Mouse (Mus musculus) embryonic facial prominence, embryonic 11.5 days (tissue): ENCODE measurements around the gene Hps4. TPM values are rescaled to one million over a fixed set of nuclear protein-coding genes. Genes with fewer than 3 reads are reported as not detected.

ENCODE experiments used
- ATAC-seq: fragments of 200-750 bp; cut with Nextera tagmentation; replicated peaks from 2 replicates; pipeline ENCODE4 v1.8.0; 2017; ENCODE audit warnings: low read depth; ENCODE audit not compliant: insufficient number of reproducible peaks, low FRiP score, low TSS enrichment
- DNase-seq: peaks from one replicate; pipeline ENCODE4 v3.0.0-alpha.2; 2015; ENCODE audit warnings: low spot score
- H3K27ac ChIP-seq: fragments of 300-500 bp; sonication (generic); replicated peaks from 2 replicates; pipeline ENCODE4 v1.5.1; 2014; ENCODE audit warnings: mild to moderate bottlenecking, low read depth, low read length, control low read depth
- H3K27me3 ChIP-seq: fragments of 300-500 bp; sonication (generic); 2 replicates; pipeline ENCODE4 v1.6.1; 2014; ENCODE audit warnings: mild to moderate bottlenecking, low read length, moderate library complexity, mixed read lengths; ENCODE audit not compliant: control insufficient read depth, insufficient read depth
- H3K36me3 ChIP-seq: fragments of 300-500 bp; sonication (generic); replicated peaks from 2 replicates; pipeline ENCODE4 v1.6.1; 2014; ENCODE audit warnings: low read depth, mild to moderate bottlenecking, low read length, moderate library complexity, mixed read lengths; ENCODE audit not compliant: control insufficient read depth, insufficient read depth
- H3K4me1 ChIP-seq: fragments of 300-500 bp; sonication (generic); 2 replicates; pipeline ENCODE4 v1.6.1; 2014; ENCODE audit warnings: low read length, mixed read lengths; ENCODE audit not compliant: control insufficient read depth, insufficient read depth
- H3K4me2 ChIP-seq: fragments of 300-500 bp; sonication (generic); 2 replicates; pipeline ENCODE4 v1.6.1; 2014; ENCODE audit warnings: low read depth, mild to moderate bottlenecking, control low read depth, low read length, moderate library complexity
- H3K4me3 ChIP-seq: fragments of 300-500 bp; sonication (generic); 2 replicates; pipeline ENCODE4 v1.5.1; 2014; ENCODE audit warnings: low read depth, low read length, control low read depth
- H3K9ac ChIP-seq: fragments of 300-500 bp; sonication (generic); replicated peaks from 2 replicates; pipeline ENCODE4 v1.6.1; 2014; ENCODE audit warnings: mild to moderate bottlenecking, control low read depth, low read length
- H3K9me3 ChIP-seq: fragments of 300-500 bp; sonication (generic); replicated peaks from 2 replicates; pipeline ENCODE4 v1.6.1; 2016; ENCODE audit warnings: mild to moderate bottlenecking, low read length, inconsistent platforms, mixed read lengths; ENCODE audit not compliant: control insufficient read depth
- WGBS: fragments of 180-500 bp; shearing (Covaris S2); extraction: QIAGEN DNeasy Blood & Tissue Kit; methylation state at CpG from one replicate; pipeline ENCODE4 v1.1.7; 2014; 5-methylcytosine and 5-hydroxymethylcytosine counted together
- polyA plus RNA-seq: library from polyadenylated mRNA; unstranded; fragments of >200 nt; fragmentation: Nextera tagmentation; extraction: Ambion mirVana; gene quantifications from 2 replicates; pipeline ENCODE4 v1.2.1, GENCODE M21; 2014

Gene Hps4
- polyA plus RNA-seq, 1 experiment from 2014 or later = 28.6 TPM

DNA sequence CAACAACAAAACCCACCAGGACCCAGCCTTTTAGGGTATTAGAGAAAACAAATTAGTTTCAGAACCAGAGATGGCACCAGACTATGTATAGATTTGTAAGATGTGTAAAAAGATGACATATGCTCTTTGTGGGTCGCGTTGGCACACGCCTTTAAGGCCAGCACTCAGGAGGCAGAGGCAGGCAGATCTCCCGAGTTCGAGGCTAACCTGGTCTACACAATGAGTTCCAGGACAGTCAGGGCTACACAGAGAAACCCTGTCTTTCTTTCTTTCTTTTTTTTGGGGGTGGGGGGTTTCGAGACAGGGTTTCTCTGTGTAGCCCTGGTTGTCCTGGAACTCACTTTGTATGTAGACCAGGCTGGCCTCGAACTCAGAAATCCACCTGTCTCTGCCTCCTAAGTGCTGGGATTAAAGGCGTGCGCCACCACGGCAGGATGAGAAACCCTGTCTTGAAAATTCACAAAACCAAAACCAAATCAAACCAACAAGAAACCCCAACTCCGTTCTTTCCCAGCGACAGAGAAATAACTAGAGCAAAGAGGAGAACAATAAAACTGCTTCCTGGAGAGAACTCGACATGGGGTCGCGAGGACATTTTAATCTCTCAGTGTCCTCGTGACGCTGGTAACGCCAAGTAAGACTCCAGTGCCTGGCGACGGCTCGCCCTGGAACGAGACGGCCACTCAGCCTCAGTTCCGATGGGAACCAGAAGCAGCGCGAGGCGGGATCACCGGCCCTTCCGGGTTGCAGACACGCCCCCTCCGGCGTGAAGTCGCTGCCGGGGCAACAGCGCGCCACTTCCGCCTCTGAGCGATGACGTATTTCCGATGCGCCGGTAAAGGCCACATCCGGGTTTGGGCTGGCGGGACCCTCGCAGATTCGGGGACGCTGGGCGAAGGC is 17.1 kb upstream of the Hps4 start, which contains the start of gene Tfip11:
Tfip11 (plus strand) TSS at position 813 of the 900 bp plus-strand sequence.
- no peaks in the 10 kb centered on the region for H3K27me3 ChIP-seq
- peak within 1 kb of the TSS; percentile 96 for H3K4me3 ChIP-seq
- no peak within 1 kb of the TSS for H3K27ac ChIP-seq
- DNase-seq = peak; percentile 97
- peak within 1 kb of the TSS; percentile 76 for H3K9ac ChIP-seq
- peak within 1 kb of the TSS; percentile 57 for H3K4me2 ChIP-seq
- 9% methylated on average over 48 of the region's 48 CpGs for WGBS
- ATAC-seq = peak; percentile 74
- H3K4me1 ChIP-seq = no peaks in the 10 kb centered on the region
- H3K9me3 ChIP-seq = no peaks in the 10 kb centered on the region
- H3K36me3 ChIP-seq = peaks cover 6% of the 10 kb centered on the region; the same call in 1 of the 2 replicates

DNA sequence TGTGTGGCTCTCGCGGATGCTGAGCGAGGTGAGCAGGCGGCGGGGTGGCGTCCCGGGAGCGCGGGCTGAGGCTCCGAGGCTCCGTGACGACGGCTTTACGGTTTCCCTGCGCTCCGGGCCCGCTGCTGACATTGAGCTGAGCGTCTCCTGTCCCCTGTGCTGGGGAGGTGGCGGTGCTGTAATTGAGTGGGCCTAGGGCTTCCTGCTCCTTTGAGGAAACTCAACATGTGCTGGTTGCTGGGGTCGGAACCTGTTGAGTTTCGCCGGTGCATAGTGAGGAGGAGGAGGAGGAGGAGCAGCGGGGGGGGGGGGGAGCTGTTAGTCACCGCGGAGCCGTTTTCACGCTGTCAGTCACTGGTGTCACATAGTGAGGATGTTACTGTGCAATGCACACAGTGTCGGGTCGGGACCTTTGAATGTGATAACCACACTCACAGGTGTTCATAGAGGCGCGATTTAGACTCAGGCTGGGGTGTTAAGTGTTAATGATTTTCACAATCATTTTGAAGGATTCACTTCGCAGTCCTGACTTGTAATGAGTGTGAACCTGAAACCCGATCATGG is 16.4 kb upstream of the Hps4 start:
- ATAC-seq = peak; percentile 57
- Histone ChIP-seq H3K36me3 (peaks cover 8% of the 10 kb centered on the region), H3K4me1 (no peaks in the 10 kb centered on the region), H3K4me3 (peak overlapping the region; percentile 96), H3K27ac (no peak overlapping the region), H3K9me3 (no peaks in the 10 kb centered on the region), H3K27me3 (no peaks in the 10 kb centered on the region), H3K9ac (peak overlapping the region; percentile 76), H3K4me2 (peak overlapping the region; percentile 57)
- no peak for DNase-seq
- WGBS = 1% methylated on average over 29 of the region's 33 CpGs

DNA sequence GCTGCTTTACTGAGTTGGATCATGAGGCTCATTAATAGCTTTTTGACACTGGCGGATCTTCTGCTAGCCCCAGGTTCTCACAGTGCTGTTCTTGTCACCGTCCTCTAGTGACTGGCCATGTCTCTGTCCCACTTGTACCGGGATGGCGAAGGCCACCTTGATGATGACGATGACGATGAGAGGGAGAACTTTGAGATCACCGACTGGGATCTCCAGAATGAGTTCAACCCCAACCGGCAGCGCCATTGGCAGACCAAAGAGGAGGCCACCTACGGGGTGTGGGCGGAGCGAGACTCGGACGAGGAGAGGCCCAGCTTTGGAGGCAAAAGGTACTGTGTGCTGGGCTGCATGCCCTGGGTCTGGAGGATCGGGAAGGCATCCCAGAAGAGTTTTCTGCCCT is 15.0 kb upstream of the Hps4 start:
- DNase-seq = no peak
- H3K36me3 ChIP-seq = peaks cover 8% of the 10 kb centered on the region

DNA sequence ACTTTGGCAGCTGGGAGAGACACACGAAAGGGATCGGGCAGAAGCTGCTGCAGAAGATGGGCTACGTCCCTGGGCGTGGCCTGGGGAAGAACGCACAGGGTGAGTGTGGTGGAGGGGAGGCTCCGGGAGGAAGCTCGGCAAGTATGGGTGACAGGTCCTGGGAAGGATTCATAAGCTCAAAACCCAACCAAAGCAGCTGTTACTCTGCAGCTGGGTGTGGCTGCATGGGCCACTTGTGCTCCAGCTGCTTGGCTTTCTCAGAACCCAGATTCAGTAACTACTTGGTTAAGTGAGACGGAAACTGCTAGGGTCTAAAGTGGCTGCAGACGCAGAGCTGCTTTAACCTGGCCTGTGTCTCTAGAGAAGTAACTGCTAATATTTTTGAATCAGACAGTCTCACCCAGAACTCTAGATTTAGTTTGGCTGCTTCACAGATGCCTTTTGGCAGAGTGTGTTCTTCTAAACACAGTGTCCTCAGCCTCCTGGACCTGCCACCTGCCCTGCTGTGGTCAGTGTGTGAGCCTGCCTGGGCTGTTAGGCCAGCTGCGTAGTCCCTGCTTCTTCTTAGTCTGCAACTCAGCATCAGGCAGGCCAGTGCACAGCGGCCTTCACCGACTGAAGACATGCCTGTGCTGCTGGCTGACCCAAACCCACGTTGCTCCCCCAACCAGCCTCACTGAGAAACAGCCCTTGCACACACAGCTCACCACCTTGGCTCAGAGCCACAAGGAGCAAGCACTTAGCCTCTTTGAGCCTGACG is 12.9 kb upstream of the Hps4 start:
- H3K27me3 ChIP-seq = no peaks in the 10 kb centered on the region
- ATAC-seq = no peak
- no peaks in the 10 kb centered on the region for H3K4me1 ChIP-seq
- DNase-seq = no peak
- H3K36me3 ChIP-seq = peaks cover 11% of the 10 kb centered on the region
- no peaks in the 10 kb centered on the region for H3K9me3 ChIP-seq
- WGBS = 91% methylated on average over 14 of the region's 14 CpGs
- H3K4me3 ChIP-seq = no peak overlapping the region
- H3K4me2 ChIP-seq = no peak overlapping the region
- no peak overlapping the region for H3K27ac ChIP-seq
- no peak overlapping the region for H3K9ac ChIP-seq

More for the DNA sequence above, 15.0 kb upstream of the Hps4 start:
- Histone ChIP-seq H3K27ac (no peak overlapping the region), H3K9ac (no peak overlapping the region), H3K4me3 (no peak overlapping the region), H3K9me3 (no peaks in the 10 kb centered on the region), H3K4me2 (no peak overlapping the region), H3K27me3 (no peaks in the 10 kb centered on the region), H3K4me1 (no peaks in the 10 kb centered on the region)
- 94% methylated on average over 15 of the region's 15 CpGs for WGBS
- ATAC-seq = no peak

DNA sequence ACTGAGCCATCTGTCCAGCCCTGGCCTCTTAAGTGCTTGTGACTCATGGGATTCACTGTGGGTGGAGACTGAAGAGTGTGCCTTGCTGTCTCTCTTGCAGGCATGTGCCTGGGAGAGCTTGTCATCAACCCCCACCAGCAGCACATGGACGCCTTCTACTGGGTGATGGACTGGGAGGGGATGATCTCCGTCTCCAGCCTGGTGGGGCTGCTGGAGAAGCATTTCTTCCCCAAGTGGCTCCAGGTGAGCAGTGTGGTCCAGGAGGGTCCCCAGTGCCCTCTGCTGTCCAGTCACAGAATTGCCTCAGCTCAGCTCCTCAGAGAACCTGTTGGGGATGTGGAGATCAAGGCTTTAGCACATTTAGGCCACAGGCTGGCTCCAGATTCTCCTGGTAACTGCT is 7.4 kb upstream of the Hps4 start:
- Histone ChIP-seq H3K4me1 (no peaks in the 10 kb centered on the region), H3K9me3 (no peaks in the 10 kb centered on the region), H3K36me3 (peaks cover 23% of the 10 kb centered on the region), H3K9ac (no peak overlapping the region), H3K4me2 (no peak overlapping the region), H3K4me3 (no peak overlapping the region), H3K27me3 (no peaks in the 10 kb centered on the region), H3K27ac (no peak overlapping the region)
- peak; percentile 68 for DNase-seq
- no peak for ATAC-seq
- WGBS = 31% methylated on average over 2 of the region's 2 CpGs

DNA sequence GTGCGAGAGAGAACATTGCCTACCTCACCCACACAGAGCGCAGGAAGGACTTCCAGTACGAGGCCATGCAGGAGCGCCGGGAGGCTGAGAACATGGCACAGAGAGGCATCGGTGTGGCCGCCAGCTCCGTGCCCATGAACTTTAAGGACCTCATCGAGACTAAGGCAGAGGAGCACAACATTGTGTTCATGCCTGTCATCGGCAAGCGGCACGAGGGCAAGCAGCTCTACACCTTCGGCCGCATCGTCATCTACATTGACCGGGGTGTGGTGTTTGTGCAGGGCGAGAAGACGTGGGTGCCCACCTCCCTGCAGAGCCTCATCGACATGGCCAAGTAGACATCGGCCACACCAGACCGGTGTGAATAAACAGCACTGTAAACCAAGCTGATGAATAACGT is 5.9 kb upstream of the Hps4 start:
- DNase-seq = no peak
- H3K27me3 ChIP-seq = no peaks in the 10 kb centered on the region
- H3K4me1 ChIP-seq = no peaks in the 10 kb centered on the region
- peaks cover 19% of the 10 kb centered on the region for H3K36me3 ChIP-seq
- WGBS = 94% methylated on average over 22 of the region's 22 CpGs
- no peak overlapping the region for H3K4me2 ChIP-seq
- no peak for ATAC-seq
- no peak overlapping the region for H3K27ac ChIP-seq
- no peaks in the 10 kb centered on the region for H3K9me3 ChIP-seq
- H3K9ac ChIP-seq = no peak overlapping the region
- no peak overlapping the region for H3K4me3 ChIP-seq

DNA sequence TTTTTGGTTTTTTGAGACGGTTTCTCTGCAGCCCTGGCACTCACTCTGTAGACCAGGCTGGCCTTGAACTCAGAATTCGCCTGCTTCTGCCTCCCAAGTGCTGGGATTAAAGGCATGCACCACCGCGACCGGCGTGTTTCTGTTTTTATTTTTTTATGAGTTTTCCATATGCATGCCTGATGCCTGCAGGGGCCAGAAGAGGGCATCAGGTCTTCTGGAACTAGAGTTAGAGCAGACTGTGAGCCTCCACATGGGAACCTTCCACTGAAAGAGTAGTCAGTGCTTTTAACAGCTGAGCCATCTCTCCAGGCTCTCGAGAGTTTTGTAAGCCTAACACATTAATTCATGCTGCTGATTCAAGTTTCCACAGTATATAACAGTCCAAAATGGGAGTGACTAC is 3.7 kb upstream of the Hps4 start:
- no peaks in the 10 kb centered on the region for H3K4me1 ChIP-seq
- ATAC-seq = no peak
- 78% methylated on average over 7 of the region's 7 CpGs for WGBS
- H3K9ac ChIP-seq = no peak overlapping the region
- H3K4me2 ChIP-seq = no peak overlapping the region
- H3K27me3 ChIP-seq = no peaks in the 10 kb centered on the region
- H3K36me3 ChIP-seq = peaks cover 19% of the 10 kb centered on the region
- DNase-seq = no peak
- no peaks in the 10 kb centered on the region for H3K9me3 ChIP-seq
- H3K4me3 ChIP-seq = no peak overlapping the region
- H3K27ac ChIP-seq = no peak overlapping the region
